Mouse (Mus musculus) embryonic facial prominence, embryonic 12.5 days (tissue): Measurements from ENCODE around the gene Dner. TPM values are rescaled to one million over a fixed set of nuclear protein-coding genes. Genes with fewer than 3 reads are reported as not detected.

Source experiments
- ATAC-seq: fragments of 200-750 bp; cut with Nextera tagmentation; 2 replicates; pipeline ENCODE4 v1.8.0; 2017; ENCODE audit not compliant: insufficient number of reproducible peaks, insufficient read depth, low FRiP score, low TSS enrichment
- H3K27ac ChIP-seq: fragments of 300-500 bp; sonication (generic); 2 replicates; pipeline ENCODE4 v1.5.1; 2016; ENCODE audit warnings: mild to moderate bottlenecking
- H3K27me3 ChIP-seq: fragments of 300-500 bp; sonication (generic); 2 replicates; pipeline ENCODE4 v1.6.1; 2016; ENCODE audit warnings: mild to moderate bottlenecking, moderate library complexity
- H3K36me3 ChIP-seq: fragments of 300-500 bp; sonication (generic); 2 replicates; pipeline ENCODE4 v1.6.1; 2016; ENCODE audit warnings: mild to moderate bottlenecking
- H3K4me1 ChIP-seq: fragments of 300-500 bp; sonication (generic); 2 replicates; pipeline ENCODE4 v1.6.1; 2016
- H3K4me2 ChIP-seq: fragments of 300-500 bp; sonication (generic); replicated peaks from 2 replicates; pipeline ENCODE4 v1.6.1; 2016; ENCODE audit warnings: mild to moderate bottlenecking, moderate library complexity
- H3K4me3 ChIP-seq: fragments of 300-500 bp; sonication (generic); 2 replicates; pipeline ENCODE4 v1.5.1; 2016; ENCODE audit warnings: mild to moderate bottlenecking
- H3K9ac ChIP-seq: fragments of 300-500 bp; sonication (generic); 2 replicates; pipeline ENCODE4 v1.6.1; 2016; ENCODE audit warnings: mild to moderate bottlenecking, moderate library complexity
- H3K9me3 ChIP-seq: fragments of 300-500 bp; sonication (generic); 2 replicates; pipeline ENCODE4 v1.6.1; 2016; ENCODE audit warnings: mild to moderate bottlenecking, moderate library complexity
- WGBS: fragments of 180-500 bp; shearing (Covaris S2); methylation state at CpG from one replicate; pipeline ENCODE4 v1.1.7; 2016; 5-methylcytosine and 5-hydroxymethylcytosine counted together
- polyA plus RNA-seq: library from polyadenylated mRNA; unstranded; fragments of >200 nt; fragmentation: Nextera tagmentation; extraction: Ambion mirVana; gene quantifications from 2 replicates; pipeline ENCODE4 v1.2.1, GENCODE M21; 2016

Gene Dner
- polyA plus RNA-seq, result 9.0 TPM in 2 replicates

GRCm38 (mm10) chr1:84695517-84696411, at the start of gene Dner:
TSS of gene Dner (minus strand) at chr1:84696221.
- ATAC-seq, result peak; percentile 80
- WGBS, result under 1% methylated on average over 75 of the region's 75 CpGs
- peak within 1 kb of the TSS; percentile 55 for H3K4me3 ChIP-seq
- H3K27ac ChIP-seq, result no peak within 1 kb of the TSS
- no peaks in the 10 kb centered on the region for H3K9me3 ChIP-seq
- H3K27me3 ChIP-seq, result peaks cover 31% of the 10 kb centered on the region
- H3K36me3 ChIP-seq, result no peaks in the 10 kb centered on the region
- peak within 1 kb of the TSS; percentile 42 for H3K9ac ChIP-seq
- peak within 1 kb of the TSS; percentile 98 for H3K4me2 ChIP-seq
- peaks cover 9% of the 10 kb centered on the region for H3K4me1 ChIP-seq

GRCm38 (mm10) chr1:84742156-84742555, 46.1 kb upstream of the Dner start:
- Histone ChIP-seq H3K4me1 (no peaks in the 10 kb centered on the region), H3K9ac (no peak overlapping the region), H3K4me2 (no peak overlapping the region), H3K4me3 (no peak overlapping the region), H3K36me3 (peaks cover 51% of the 10 kb centered on the region), H3K27ac (no peak overlapping the region), H3K27me3 (no peaks in the 10 kb centered on the region), H3K9me3 (no peaks in the 10 kb centered on the region)
- no peak for ATAC-seq
- 93% methylated on average over 3 of the region's 3 CpGs for WGBS

GRCm38 (mm10) chr1:84740080-84740479, 44.1 kb upstream of the Dner start:
- H3K9ac ChIP-seq, result no peak overlapping the region
- H3K4me2 ChIP-seq, result no peak overlapping the region
- peaks cover 50% of the 10 kb centered on the region for H3K36me3 ChIP-seq
- no peaks in the 10 kb centered on the region for H3K9me3 ChIP-seq
- no peak for ATAC-seq
- no peaks in the 10 kb centered on the region for H3K4me1 ChIP-seq
- no peak overlapping the region for H3K4me3 ChIP-seq
- 94% methylated on average over 1 of the region's 1 CpGs for WGBS
- no peak overlapping the region for H3K27ac ChIP-seq
- no peaks in the 10 kb centered on the region for H3K27me3 ChIP-seq

GRCm38 (mm10) chr1:84737097-84737496, 41.1 kb upstream of the Dner start:
- Histone ChIP-seq H3K9ac (no peak overlapping the region), H3K4me3 (no peak overlapping the region), H3K9me3 (no peaks in the 10 kb centered on the region), H3K4me1 (no peaks in the 10 kb centered on the region), H3K27me3 (no peaks in the 10 kb centered on the region), H3K36me3 (peaks cover 43% of the 10 kb centered on the region), H3K4me2 (no peak overlapping the region), H3K27ac (no peak overlapping the region)
- no peak for ATAC-seq
- WGBS, result 61% methylated on average over 1 of the region's 1 CpGs

- Histone ChIP-seq H3K36me3 (peaks cover 45% of the 10 kb centered on the region), H3K4me2 (no peak overlapping the region)
- ATAC-seq, result no peak
Observed at GRCm38 (mm10) chr1:84733799-84734198, 37.8 kb upstream of the Dner start.

GRCm38 (mm10) chr1:84731763-84732162, 35.7 kb upstream of the Dner start:
- Histone ChIP-seq H3K4me3 (no peak overlapping the region), H3K4me2 (no peak overlapping the region), H3K27ac (no peak overlapping the region), H3K36me3 (peaks cover 42% of the 10 kb centered on the region), H3K4me1 (no peaks in the 10 kb centered on the region), H3K9me3 (no peaks in the 10 kb centered on the region), H3K27me3 (no peaks in the 10 kb centered on the region), H3K9ac (no peak overlapping the region)
- WGBS, result 88% methylated on average over 1 of the region's 1 CpGs
- no peak for ATAC-seq

More at GRCm38 (mm10) chr1:84733799-84734198, 37.8 kb upstream of the Dner start:
- Histone ChIP-seq H3K9ac (no peak overlapping the region), H3K27ac (no peak overlapping the region), H3K4me3 (no peak overlapping the region), H3K9me3 (no peaks in the 10 kb centered on the region), H3K4me1 (no peaks in the 10 kb centered on the region), H3K27me3 (no peaks in the 10 kb centered on the region)
- 63% methylated on average over 3 of the region's 3 CpGs for WGBS

- Histone ChIP-seq H3K4me1 (no peaks in the 10 kb centered on the region), H3K9ac (no peak overlapping the region), H3K27me3 (no peaks in the 10 kb centered on the region), H3K9me3 (no peaks in the 10 kb centered on the region), H3K4me2 (no peak overlapping the region), H3K27ac (no peak overlapping the region), H3K4me3 (no peak overlapping the region), H3K36me3 (peaks cover 43% of the 10 kb centered on the region)
- no peak for ATAC-seq
Observed at GRCm38 (mm10) chr1:84722841-84723240, 26.8 kb upstream of the Dner start.

GRCm38 (mm10) chr1:84722371-84722770, 26.4 kb upstream of the Dner start:
- Histone ChIP-seq H3K27ac (no peak overlapping the region), H3K27me3 (no peaks in the 10 kb centered on the region), H3K4me2 (no peak overlapping the region), H3K9ac (no peak overlapping the region), H3K9me3 (no peaks in the 10 kb centered on the region), H3K36me3 (peaks cover 39% of the 10 kb centered on the region), H3K4me1 (no peaks in the 10 kb centered on the region), H3K4me3 (no peak overlapping the region)
- WGBS, result 96% methylated on average over 3 of the region's 3 CpGs
- ATAC-seq, result no peak

GRCm38 (mm10) chr1:84721942-84722341, 25.9 kb upstream of the Dner start:
- 90% methylated on average over 3 of the region's 3 CpGs for WGBS
- no peak overlapping the region for H3K4me3 ChIP-seq
- no peaks in the 10 kb centered on the region for H3K27me3 ChIP-seq
- H3K36me3 ChIP-seq, result peaks cover 39% of the 10 kb centered on the region
- no peak overlapping the region for H3K9ac ChIP-seq
- no peaks in the 10 kb centered on the region for H3K9me3 ChIP-seq
- H3K27ac ChIP-seq, result no peak overlapping the region
- ATAC-seq, result no peak
- no peaks in the 10 kb centered on the region for H3K4me1 ChIP-seq
- H3K4me2 ChIP-seq, result no peak overlapping the region

GRCm38 (mm10) chr1:84709810-84710785, 14.1 kb upstream of the Dner start:
- H3K4me3 ChIP-seq, result peak overlapping the region; percentile 24
- no peak for ATAC-seq
- H3K4me2 ChIP-seq, result peak overlapping the region; percentile 45
- H3K9me3 ChIP-seq, result no peaks in the 10 kb centered on the region
- WGBS, result 19% methylated on average over 31 of the region's 31 CpGs
- no peaks in the 10 kb centered on the region for H3K4me1 ChIP-seq
- H3K27ac ChIP-seq, result no peak overlapping the region
- H3K27me3 ChIP-seq, result peaks cover 4% of the 10 kb centered on the region; the same call in 1 of the 2 replicates
- no peak overlapping the region for H3K9ac ChIP-seq
- H3K36me3 ChIP-seq, result no peaks in the 10 kb centered on the region

GRCm38 (mm10) chr1:84709406-84709805, 13.4 kb upstream of the Dner start:
- no peak overlapping the region for H3K27ac ChIP-seq
- H3K4me3 ChIP-seq, result no peak overlapping the region
- H3K4me1 ChIP-seq, result no peaks in the 10 kb centered on the region
- H3K27me3 ChIP-seq, result peaks cover 4% of the 10 kb centered on the region; the same call in 1 of the 2 replicates
- no peaks in the 10 kb centered on the region for H3K9me3 ChIP-seq
- no peak overlapping the region for H3K9ac ChIP-seq
- H3K36me3 ChIP-seq, result no peaks in the 10 kb centered on the region
- no peak for ATAC-seq
- H3K4me2 ChIP-seq, result peak overlapping the region; percentile 45
- WGBS, result 20% methylated on average over 5 of the region's 5 CpGs
